Mouse (Mus musculus) forebrain, postnatal 0 days (tissue): ENCODE measurements at regions not wholly inside any gene's neighbourhood (a gene's known extent, or its start where the extent isn't known, plus 50 kb on each side); places are given as distances from the start of the nearest gene placed in this dataset.
A peak's percentile ranks its signal among the peaks of the same experiment; 100 is the strongest.

Experiments used
- ATAC-seq: fragments of 200-750 bp; cut with Nextera tagmentation; 2 replicates; pipeline ENCODE4 v1.8.0; 2017; ENCODE audit warnings: mild to moderate bottlenecking, moderate library complexity
- DNase-seq: peaks from one replicate; pipeline ENCODE4 v3.0.0-alpha.2; 2015
- H3K27ac ChIP-seq: fragments of 300-500 bp; sonication (generic); 2 replicates; pipeline ENCODE4 v1.5.1; 2014; ENCODE audit warnings: low read depth, mild to moderate bottlenecking, antibody characterized with exemption, low read length, moderate library complexity, mixed read lengths
- H3K27me3 ChIP-seq: fragments of 300-500 bp; sonication (generic); 2 replicates; pipeline ENCODE4 v1.6.1; 2014; ENCODE audit warnings: mild to moderate bottlenecking, low read length, mixed read lengths; ENCODE audit not compliant: insufficient read depth
- H3K36me3 ChIP-seq: fragments of 300-500 bp; sonication (generic); 2 replicates; pipeline ENCODE4 v1.6.1; 2014; ENCODE audit warnings: mild to moderate bottlenecking, moderate library complexity; ENCODE audit not compliant: insufficient read depth
- H3K4me1 ChIP-seq: fragments of 300-500 bp; sonication (generic); 2 replicates; pipeline ENCODE4 v1.6.1; 2014; ENCODE audit warnings: antibody characterized with exemption; ENCODE audit not compliant: insufficient read depth
- H3K4me2 ChIP-seq: fragments of 300-500 bp; sonication (generic); 2 replicates; pipeline ENCODE4 v1.6.1; 2014; ENCODE audit warnings: low read depth, mild to moderate bottlenecking, moderate library complexity
- H3K4me3 ChIP-seq: fragments of 300-500 bp; sonication (generic); 2 replicates; pipeline ENCODE4 v1.5.1; 2014; ENCODE audit warnings: low read depth, low read length, mixed read lengths
- H3K9ac ChIP-seq: fragments of 300-500 bp; sonication (generic); 2 replicates; pipeline ENCODE4 v1.6.1; 2014; ENCODE audit warnings: mild to moderate bottlenecking
- H3K9me3 ChIP-seq: fragments of 300-500 bp; sonication (generic); 2 replicates; pipeline ENCODE4 v1.6.1; 2016; ENCODE audit warnings: low read length
- CTCF ChIP-seq: sonication (generic); IDR thresholded peaks from 2 replicates; pipeline ENCODE4 v1.5.1; 2016; ENCODE audit warnings: antibody characterized with exemption, control low read depth, low read depth
- WGBS: fragments of 180-500 bp; shearing (Covaris S2); extraction: QIAGEN DNeasy Blood & Tissue Kit; methylation state at CpG from one replicate; pipeline ENCODE4 v1.1.7; 2014; 5-methylcytosine and 5-hydroxymethylcytosine counted together

GRCm38 (mm10) chr4:137163962-137164361 lies 113.3 kb upstream of the Wnt4 start:
- Histone ChIP-seq H3K4me2 (no peak overlapping the region), H3K27ac (no peak overlapping the region), H3K4me1 (no peaks in the 10 kb centered on the region), H3K9ac (no peak overlapping the region), H3K4me3 (no peak overlapping the region), H3K27me3 (peaks cover 4% of the 10 kb centered on the region; the same call in 1 of the 2 replicates), H3K36me3 (no peaks in the 10 kb centered on the region), H3K9me3 (no peaks in the 10 kb centered on the region)
- 55% methylated on average over 12 of the region's 12 CpGs for WGBS
- no peak for TF ChIP-seq CTCF
- ATAC-seq (no peak), DNase-seq (no peak)

- no peak for DNase-seq
- H3K27ac ChIP-seq, result no peak overlapping the region
- 89% methylated on average over 7 of the region's 7 CpGs for WGBS
Observed at GRCm38 (mm10) chr4:137160526-137160925, 111.9 kb upstream of the Zbtb40 start.

GRCm38 (mm10) chr4:137158201-137158600 lies 109.6 kb upstream of the Zbtb40 start:
- TF ChIP-seq CTCF, result no peak
- Histone ChIP-seq H3K9me3 (no peaks in the 10 kb centered on the region), H3K4me1 (no peaks in the 10 kb centered on the region), H3K9ac (no peak overlapping the region), H3K27ac (no peak overlapping the region), H3K36me3 (no peaks in the 10 kb centered on the region), H3K27me3 (no peaks in the 10 kb centered on the region; the same call in 1 of the 2 replicates), H3K4me3 (no peak overlapping the region), H3K4me2 (no peak overlapping the region)
- no peak for DNase-seq
- no peak for ATAC-seq
- WGBS, result 57% methylated on average over 9 of the region's 9 CpGs

More at GRCm38 (mm10) chr4:137160526-137160925, 111.9 kb upstream of the Zbtb40 start:
- H3K4me1 ChIP-seq, result no peaks in the 10 kb centered on the region
- H3K36me3 ChIP-seq, result no peaks in the 10 kb centered on the region
- no peak overlapping the region for H3K4me2 ChIP-seq
- H3K9ac ChIP-seq, result no peak overlapping the region
- no peak for TF ChIP-seq CTCF
- ATAC-seq, result no peak
- H3K4me3 ChIP-seq, result no peak overlapping the region
- H3K27me3 ChIP-seq, result peaks cover 4% of the 10 kb centered on the region; the same call in 1 of the 2 replicates
- H3K9me3 ChIP-seq, result no peaks in the 10 kb centered on the region

- Histone ChIP-seq H3K9ac (no peak overlapping the region), H3K27me3 (no peaks in the 10 kb centered on the region), H3K4me3 (no peak overlapping the region), H3K9me3 (no peaks in the 10 kb centered on the region), H3K4me2 (no peak overlapping the region), H3K4me1 (no peaks in the 10 kb centered on the region), H3K27ac (no peak overlapping the region), H3K36me3 (no peaks in the 10 kb centered on the region)
- no peak for ATAC-seq
- TF ChIP-seq CTCF, result no peak
- WGBS, result 65% methylated on average over 11 of the region's 11 CpGs
- no peak for DNase-seq
Observed at GRCm38 (mm10) chr4:137156441-137157105, 108.0 kb upstream of the Zbtb40 start.

GRCm38 (mm10) chr4:137148756-137149155 lies 100.2 kb upstream of the Zbtb40 start:
- Histone ChIP-seq H3K9me3 (no peaks in the 10 kb centered on the region), H3K27ac (no peak overlapping the region), H3K27me3 (no peaks in the 10 kb centered on the region), H3K4me2 (no peak overlapping the region), H3K9ac (no peak overlapping the region), H3K4me3 (no peak overlapping the region), H3K36me3 (no peaks in the 10 kb centered on the region), H3K4me1 (no peaks in the 10 kb centered on the region)
- DNase-seq (peak; percentile 60), ATAC-seq (0 out of 2 replicates have a peak, but pooled peaks have one; percentile 32)
- 46% methylated on average over 4 of the region's 4 CpGs for WGBS
- TF ChIP-seq CTCF, result no peak

- 85% methylated on average over 13 of the region's 13 CpGs for WGBS
Observed at GRCm38 (mm10) chr4:137147795-137148194, 99.2 kb upstream of the Zbtb40 start.

GRCm38 (mm10) chr4:137146326-137146725 lies 97.7 kb upstream of the Zbtb40 start:
- no peaks in the 10 kb centered on the region for H3K4me1 ChIP-seq
- no peak for TF ChIP-seq CTCF
- H3K4me3 ChIP-seq, result no peak overlapping the region
- WGBS, result 76% methylated on average over 3 of the region's 3 CpGs
- H3K27me3 ChIP-seq, result no peaks in the 10 kb centered on the region
- no peak for DNase-seq
- no peaks in the 10 kb centered on the region for H3K36me3 ChIP-seq
- H3K4me2 ChIP-seq, result no peak overlapping the region
- no peaks in the 10 kb centered on the region for H3K9me3 ChIP-seq
- no peak overlapping the region for H3K9ac ChIP-seq
- no peak for ATAC-seq
- H3K27ac ChIP-seq, result no peak overlapping the region

More at GRCm38 (mm10) chr4:137147795-137148194, 99.2 kb upstream of the Zbtb40 start:
- ATAC-seq (no peak), DNase-seq (no peak)
- Histone ChIP-seq H3K27ac (no peak overlapping the region), H3K4me1 (no peaks in the 10 kb centered on the region), H3K4me3 (no peak overlapping the region), H3K27me3 (no peaks in the 10 kb centered on the region), H3K9ac (no peak overlapping the region), H3K9me3 (no peaks in the 10 kb centered on the region), H3K4me2 (no peak overlapping the region), H3K36me3 (no peaks in the 10 kb centered on the region)
- TF ChIP-seq CTCF, result no peak
